In the genomic region with DNA sequence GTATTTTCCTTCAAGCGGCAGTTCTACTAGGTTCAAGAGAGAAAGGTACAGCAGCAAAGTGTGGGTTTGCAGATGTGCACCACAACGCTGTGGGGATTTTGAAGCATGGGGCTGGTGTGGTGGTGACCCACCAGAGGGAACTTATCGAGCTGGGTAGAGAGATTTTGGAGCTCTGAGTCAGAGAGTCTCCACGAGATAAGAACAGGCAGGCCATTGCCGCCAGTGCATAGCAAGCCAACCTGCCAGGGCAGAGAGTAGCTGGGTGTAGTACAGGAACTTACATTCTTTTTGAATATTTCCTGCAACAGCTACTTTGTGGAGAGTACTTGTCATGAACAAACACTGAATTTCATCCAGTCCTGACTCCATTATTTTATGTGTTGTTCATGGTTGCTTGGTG, we compare ENCODE assay signal across 20 mouse cellular contexts. TPM values are rescaled to one million over a fixed set of nuclear protein-coding genes. Genes with fewer than 3 reads are reported as not detected.
"Had no signal": no experiment of that assay in that cellular context is flagged by ENCODE, and none has a peak within 500 bp of the region (broad histone marks: within the 10 kb centered on the region; RNA-seq: fewer than 3 reads in every experiment).

No protein-coding gene starts in this region.

- H3K4me3 ChIP-seq: neural tube, embryonic 13.5 days; neural tube, embryonic 15.5 days; stomach, embryonic 15.5 days had no signal

- H3K9me3 ChIP-seq: neural tube, embryonic 13.5 days; neural tube, embryonic 15.5 days; stomach, embryonic 15.5 days had no signal

- H3K36me3 ChIP-seq: neural tube, embryonic 13.5 days; neural tube, embryonic 15.5 days; stomach, embryonic 15.5 days had no signal

- H3K4me1 ChIP-seq: neural tube, embryonic 13.5 days; neural tube, embryonic 15.5 days; stomach, embryonic 15.5 days had no signal

- H3K4me2 ChIP-seq: neural tube, embryonic 13.5 days; neural tube, embryonic 15.5 days; stomach, embryonic 15.5 days had no signal

- DNase-seq: retina, postnatal 1 day; right cerebral cortex, adult 18-20 months; right cerebral cortex, postnatal 14 days; right cerebral cortex, postnatal 25 days; right cerebral cortex, postnatal 4 days; spleen, adult 18-20 months; thymus, adult 18-20 months; thymus, adult 2 months; thymus, postnatal 14 days; thymus, postnatal 25 days; thymus, postnatal 36 days; thymus, postnatal 4 days had no signal

- H3K9ac ChIP-seq: neural tube, embryonic 13.5 days; neural tube, embryonic 15.5 days; stomach, embryonic 15.5 days had no signal

- H3K27ac ChIP-seq: neural tube, embryonic 13.5 days; neural tube, embryonic 15.5 days; stomach, embryonic 15.5 days; stomach, postnatal 0 days had no signal

- H3K27me3 ChIP-seq: neural tube, embryonic 13.5 days; stomach, embryonic 15.5 days had no signal

RNA-seq across cellular contexts. Expression of a gene that starts 21.7 kb away (rescaled TPM):
- total RNA-seq: neutrophil, adult 5-6 weeks had no signal
- polyA plus RNA-seq: thymus, postnatal 0 days had no signal

RNA-seq across cellular contexts. Expression of a gene that starts 24.1 kb away (rescaled TPM):
- polyA plus RNA-seq: neural tube, embryonic 13.5 days; neural tube, embryonic 14.5 days; neural tube, embryonic 15.5 days; stomach, embryonic 14.5 days had no signal

RNA-seq across cellular contexts. Expression of a gene that starts 34.5 kb away (rescaled TPM):
- polyA plus RNA-seq: stomach, embryonic 14.5 days had no signal

RNA-seq across cellular contexts. Expression of a gene that starts 41.3 kb away (rescaled TPM):
- polyA plus RNA-seq: neural tube, embryonic 13.5 days; neural tube, embryonic 14.5 days had no signal
